Mouse (Mus musculus): ENCODE data around the gene Tsnaxip1.

Tsnaxip1 gene

DNA sequence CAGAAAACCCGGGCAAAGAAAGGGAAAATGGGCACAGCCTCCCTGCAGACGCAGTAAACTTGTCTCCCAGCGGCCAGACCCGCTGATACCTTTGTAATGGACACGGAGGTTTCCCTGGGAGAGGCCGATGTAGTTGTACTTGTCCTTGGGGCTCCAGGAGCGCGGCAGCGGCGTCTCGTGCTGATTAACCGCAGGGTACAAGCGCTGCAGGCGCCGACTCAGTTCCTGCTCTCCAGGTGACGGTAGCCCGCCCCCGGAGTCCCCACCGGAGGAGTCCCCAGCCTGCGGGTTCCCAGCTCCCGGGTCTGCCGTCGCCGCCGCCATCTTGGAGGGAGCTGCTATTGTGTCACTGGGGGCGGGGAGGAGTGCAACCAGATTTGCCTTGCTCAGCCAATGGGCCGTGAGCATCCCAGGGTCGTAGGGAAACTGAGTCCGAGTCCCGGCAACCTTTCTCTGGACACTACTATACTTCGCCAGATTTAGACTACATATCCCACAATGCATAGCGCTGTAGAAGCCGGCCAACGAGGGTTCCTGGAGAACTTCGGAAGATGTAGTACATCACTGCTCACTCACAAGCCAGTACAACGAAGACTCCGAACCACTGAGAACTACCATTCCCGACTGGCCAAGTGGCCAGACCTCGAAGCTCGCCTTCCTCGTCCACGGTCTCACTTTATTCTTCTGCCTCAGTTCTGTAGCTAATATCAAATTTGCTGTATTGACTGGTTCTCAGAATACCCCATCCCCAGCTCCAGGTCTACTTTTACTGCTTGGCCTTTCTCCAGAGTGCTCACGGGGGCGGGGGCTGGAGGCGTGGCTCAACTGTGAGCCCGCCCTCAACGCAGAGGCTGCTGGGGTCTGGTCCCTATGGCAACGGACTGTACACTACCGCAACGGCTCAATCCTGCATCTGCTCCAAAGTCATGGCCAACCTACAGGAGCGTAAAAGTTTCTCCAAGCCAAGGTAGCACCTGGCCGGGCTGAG is at the start of gene Tsnaxip1, which contains the start of gene Ranbp10:
Gene Tsnaxip1, plus strand, starts transcription at position 871 of the 988 bp plus-strand sequence.
Gene Ranbp10, minus strand, starts transcription at position 490 of the 988 bp plus-strand sequence.
- DNase-seq (ENCODE audit: extremely low spot score, low read depth, low spot score) = peak; percentile 99

DNA sequence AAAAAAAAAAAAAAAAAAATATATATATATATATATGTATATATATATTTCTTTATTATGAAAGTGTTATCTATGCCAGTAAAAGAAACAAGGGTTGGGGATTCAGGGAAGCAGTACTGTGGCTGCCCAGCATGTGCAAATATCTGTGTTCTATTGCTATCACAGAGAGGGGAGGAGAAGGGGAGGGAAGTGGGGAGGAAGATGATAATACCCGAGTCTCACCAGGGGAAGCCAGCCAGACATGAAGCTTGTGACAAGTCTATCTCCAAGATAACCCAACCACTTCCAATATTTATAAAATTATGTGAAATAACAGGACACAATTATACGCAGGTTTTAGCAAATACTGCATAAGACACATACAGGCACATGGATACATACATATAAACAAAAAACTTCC is 49.7 kb upstream of the Tsnaxip1 start:
- DNase-seq (ENCODE audit: extremely low spot score, low read depth, low spot score) = no peak

DNA sequence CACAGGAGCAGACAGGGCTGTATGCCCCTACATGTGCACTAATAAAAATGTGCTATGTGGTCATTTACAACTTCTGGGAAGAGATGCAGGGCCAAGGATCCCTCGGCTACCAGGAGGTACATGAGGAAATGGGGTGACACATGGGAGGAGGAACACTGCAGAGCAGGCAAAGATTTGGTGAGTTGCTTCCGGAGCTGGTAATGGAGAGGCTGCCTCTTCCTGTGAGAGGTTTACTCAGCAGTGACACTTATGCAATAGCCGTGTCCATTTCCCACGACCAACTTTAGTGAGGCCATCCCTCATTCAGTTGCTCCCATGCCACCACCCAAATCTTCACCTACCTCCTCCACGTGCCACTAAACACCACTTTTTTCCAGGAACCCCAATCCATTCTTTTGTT is 47.2 kb upstream of the Tsnaxip1 start:
- DNase-seq (ENCODE audit: extremely low spot score, low read depth, low spot score) = no peak

DNA sequence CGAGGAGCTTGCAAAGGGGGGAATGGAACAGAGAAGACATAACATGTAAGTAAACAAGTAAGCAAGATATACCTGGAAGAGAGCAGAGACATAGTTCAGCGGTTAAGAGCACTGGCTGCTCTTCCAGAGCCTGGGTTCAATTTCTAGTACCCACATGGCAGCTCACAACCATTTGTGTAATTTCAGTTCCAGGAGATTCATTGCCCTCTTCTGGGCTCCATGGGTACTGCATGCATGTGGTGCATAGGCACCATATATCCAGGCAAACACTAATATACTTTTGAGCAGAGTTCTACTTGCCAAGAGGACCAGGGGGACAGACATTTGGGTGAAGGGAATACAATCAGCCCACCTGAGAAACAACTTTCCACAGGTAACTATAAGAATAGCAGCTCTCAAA is 39.3 kb upstream of the Tsnaxip1 start:
- DNase-seq (ENCODE audit: extremely low spot score, low read depth, low spot score) = peak; percentile 39

DNA sequence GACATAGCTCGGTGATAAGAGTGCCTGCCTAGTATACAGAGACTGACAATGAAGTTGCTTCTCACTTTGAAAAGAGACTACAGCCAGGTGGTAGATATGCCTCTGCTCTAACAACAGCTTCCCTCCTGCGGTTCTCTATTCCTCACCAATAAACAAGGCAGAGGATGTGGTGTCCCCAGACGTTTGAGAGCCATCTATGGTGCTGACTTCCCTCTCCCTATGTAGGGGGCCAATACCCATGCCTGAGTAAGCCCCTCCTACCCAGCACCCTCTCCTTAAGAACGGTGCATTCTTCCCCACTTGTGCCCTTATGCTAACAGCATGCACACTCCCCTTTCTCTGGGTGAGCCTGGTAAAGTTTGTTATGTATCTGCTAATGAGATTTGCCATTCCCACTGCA is 38.6 kb upstream of the Tsnaxip1 start:
- no peak for DNase-seq (ENCODE audit: extremely low spot score, low read depth, low spot score)

DNA sequence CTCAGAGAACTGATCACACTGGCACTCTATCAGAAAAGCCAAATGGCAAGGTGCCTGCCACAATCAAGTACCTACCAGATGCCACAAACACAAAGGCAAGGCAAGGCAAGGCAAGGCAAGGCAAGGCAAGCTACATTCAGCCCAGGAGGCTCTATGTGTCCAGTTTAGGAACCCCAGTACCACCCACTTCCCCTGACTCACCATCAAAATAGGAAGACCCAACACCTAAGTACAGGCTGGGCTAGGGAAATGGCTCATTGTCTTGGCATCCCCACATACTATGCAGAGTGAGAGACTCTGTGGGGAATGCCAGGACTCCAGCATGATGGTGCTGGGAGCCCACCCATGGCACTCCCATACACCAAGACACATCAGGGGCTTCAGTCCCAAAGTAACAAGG is 37.9 kb upstream of the Tsnaxip1 start:
- DNase-seq (ENCODE audit: extremely low spot score, low read depth, low spot score) = no peak

DNA sequence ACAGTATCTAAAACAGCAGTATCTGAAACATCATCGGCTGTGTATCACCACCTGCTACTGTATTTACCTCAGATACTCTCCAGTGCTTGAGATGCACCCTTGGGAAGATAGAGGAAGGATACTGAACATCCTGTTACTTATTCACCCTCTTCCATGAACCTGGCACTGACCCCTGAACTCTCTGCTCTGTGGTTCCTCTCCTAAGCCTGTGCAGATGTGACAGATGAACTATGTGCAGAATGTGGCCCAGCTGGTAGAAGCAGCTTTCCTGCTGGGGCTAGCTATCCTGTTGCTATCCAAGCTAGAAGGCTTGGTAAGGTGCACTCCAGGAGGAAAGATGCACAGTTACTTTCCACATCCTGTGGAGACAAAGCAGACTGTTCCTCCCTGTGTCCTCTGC is 34.2 kb upstream of the Tsnaxip1 start:
- DNase-seq (ENCODE audit: extremely low spot score, low read depth, low spot score) = no peak

DNA sequence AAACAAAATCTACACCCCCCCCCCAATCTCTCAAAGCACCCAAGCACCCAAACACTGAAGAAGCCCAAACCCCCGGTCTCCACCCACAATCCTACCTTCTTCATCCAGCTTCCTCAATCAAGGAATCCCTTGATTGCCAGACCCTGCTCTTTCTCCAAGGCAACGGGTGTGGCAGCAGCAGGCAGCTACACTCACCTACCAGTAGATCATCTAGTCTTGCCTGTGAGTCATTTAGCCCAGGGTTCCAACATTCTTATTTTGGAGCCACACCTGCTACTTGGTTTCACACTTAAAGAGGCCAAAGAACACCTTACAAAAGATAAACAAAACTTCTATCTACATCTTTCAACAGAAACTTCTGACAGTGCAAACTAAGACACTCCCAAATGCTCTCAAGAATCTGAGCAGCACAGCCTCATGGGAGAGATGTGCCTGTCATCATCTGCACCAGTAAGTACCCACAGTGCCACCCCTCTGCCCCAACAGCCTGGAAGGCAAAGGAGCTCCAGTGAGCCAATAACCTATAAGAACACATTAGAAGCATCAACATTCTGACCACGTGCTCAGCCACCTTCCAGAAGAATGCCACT is 33.4 kb upstream of the Tsnaxip1 start:
- DNase-seq (ENCODE audit: extremely low spot score, low read depth, low spot score) = no peak

DNA sequence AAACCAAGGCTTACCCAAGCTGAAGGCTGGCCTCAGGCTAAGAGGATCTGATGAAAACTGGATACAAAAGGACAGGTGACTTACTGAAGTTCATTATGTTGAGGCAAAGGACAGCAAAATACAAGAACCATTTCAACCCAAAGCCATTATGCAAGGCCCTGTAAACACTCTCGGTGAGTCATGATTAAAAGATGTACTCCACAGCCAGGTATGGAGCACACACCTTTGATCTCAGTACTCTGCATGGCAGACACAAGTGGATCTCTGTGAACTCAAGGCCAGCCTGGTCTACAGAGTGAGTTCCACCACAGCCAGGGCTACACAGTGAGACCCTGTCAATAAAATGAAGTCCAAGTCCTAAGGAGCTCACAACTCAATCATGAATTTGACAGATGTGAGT is 31.7 kb upstream of the Tsnaxip1 start:
- DNase-seq (ENCODE audit: extremely low spot score, low read depth, low spot score) = no peak

DNA sequence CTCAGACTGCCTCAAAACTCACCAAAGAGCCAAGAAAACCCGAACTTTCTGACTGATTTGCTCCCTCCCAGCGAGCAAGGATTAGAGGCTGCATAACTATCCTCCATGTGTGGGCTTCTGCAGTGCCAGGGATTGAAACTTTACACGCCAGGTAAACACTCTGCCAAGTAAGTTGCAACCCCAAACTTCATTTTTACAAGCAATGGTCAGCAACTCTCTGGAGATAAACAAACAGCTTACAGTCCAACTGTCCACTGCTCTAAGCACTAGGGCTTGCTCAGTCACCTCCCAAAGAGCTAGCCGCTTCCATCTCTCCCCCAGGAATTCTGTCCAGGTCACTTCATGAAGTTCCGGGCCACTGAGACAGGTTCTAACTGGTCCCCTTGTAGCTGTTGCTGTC is 29.1 kb upstream of the Tsnaxip1 start:
- DNase-seq (ENCODE audit: extremely low spot score, low read depth, low spot score) = no peak

DNA sequence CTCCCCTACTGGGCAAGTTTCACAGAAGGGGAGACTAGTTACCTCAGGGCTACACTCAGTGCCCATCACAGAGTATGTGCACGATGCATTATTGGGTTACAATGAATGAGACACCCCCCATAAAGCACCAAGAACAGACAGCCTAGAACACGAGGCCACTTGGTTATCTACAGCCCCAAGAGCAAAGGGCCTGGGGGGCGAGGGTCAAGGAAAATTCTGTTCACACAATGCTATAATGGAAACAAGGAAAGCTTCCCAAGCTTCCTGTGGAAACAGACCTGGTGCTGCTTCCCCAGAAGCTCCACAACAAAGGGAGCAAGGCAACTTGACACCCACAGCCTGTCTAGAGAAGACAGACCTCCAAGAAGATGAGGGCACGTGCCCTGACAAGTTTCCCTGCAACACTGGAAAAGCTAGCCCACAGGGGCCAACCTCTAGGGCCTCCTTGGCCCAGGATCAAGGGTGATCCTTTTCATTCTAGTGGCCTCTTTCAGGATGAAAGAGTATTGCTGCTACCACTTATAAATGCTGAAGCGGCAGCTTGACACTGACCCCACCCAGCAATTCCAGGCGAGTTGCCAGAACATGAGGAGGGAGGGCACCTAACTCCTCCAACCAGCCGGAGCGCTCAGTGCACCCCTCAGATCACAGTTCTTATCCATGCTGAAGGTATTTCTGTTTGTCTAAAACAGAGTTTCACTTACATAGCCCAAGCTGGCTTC is 28.3 kb upstream of the Tsnaxip1 start:
- no peak for DNase-seq (ENCODE audit: extremely low spot score, low read depth, low spot score)

DNA sequence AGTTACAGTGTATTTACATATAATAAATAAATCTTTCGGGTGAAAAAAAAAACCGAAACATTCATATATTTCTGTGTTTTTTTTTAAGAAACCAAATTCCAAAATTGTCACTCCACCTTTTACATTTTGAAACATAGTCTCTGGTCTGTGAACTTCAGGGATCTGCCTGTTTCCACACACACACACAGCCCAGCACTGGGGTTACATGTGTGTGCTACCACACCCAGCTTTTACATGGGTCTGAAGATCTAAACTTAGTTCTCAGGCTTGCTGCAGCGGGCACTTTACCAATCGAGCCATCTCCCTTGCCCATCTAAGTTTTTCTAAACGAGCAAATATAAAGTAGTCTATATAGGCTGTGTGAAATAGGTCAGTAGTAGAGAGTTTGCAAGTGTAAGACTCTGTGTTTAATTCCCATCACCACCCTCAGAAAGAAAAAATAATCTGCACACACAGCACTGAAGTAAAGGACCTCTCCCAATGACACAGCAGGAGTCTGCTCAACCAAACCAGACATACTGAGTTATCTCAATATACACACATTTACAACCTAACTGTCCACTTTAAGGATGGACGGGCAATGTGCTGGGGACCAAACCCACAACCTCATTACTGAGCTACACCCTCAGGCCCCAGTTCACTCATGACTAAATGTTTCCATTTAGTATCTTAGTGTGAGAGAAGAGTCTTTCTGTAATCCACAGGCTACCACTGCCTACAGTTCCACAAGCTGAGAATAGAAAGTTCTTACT is 26.2 kb upstream of the Tsnaxip1 start:
- DNase-seq (ENCODE audit: extremely low spot score, low read depth, low spot score) = no peak

DNA sequence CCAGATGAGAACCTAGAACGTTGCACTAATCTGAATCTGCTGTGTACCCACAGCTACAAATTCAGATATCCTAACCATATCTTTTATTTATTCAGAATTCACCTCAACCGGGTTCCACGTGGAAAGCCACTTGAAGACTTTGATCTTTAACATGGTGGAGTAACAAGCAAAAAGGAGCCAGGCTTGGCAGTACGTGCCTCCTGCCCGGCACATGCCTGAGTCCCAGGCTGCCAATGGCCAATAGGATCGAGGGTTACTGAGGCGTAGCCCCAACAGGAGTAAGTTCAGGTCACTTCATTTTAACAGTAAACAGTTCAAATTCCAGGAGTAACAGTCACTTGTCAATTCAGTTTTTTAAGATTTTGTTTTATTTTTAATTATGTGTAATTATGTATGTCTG is 22.7 kb upstream of the Tsnaxip1 start:
- no peak for DNase-seq (ENCODE audit: extremely low spot score, low read depth, low spot score)

DNA sequence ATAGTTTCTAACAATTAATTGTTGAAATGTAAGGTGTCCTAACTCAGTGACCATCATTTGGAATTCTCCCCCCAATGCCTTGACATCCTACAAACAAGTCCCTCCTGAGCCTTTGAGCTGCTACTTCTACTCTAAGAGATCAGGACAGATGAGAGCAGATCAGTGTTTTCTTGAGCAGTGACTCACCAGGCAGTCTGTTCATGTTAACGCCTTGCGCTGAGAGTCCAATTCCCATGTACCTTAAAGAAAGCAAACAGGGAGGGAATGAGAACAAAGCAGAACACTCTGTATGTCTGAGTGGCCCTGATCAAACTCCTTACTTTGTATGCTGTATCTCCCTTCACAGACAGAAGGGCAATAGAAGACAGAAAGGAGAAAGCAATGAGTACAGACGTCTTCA is 22.2 kb upstream of the Tsnaxip1 start:
- DNase-seq (ENCODE audit: extremely low spot score, low read depth, low spot score) = no peak

DNA sequence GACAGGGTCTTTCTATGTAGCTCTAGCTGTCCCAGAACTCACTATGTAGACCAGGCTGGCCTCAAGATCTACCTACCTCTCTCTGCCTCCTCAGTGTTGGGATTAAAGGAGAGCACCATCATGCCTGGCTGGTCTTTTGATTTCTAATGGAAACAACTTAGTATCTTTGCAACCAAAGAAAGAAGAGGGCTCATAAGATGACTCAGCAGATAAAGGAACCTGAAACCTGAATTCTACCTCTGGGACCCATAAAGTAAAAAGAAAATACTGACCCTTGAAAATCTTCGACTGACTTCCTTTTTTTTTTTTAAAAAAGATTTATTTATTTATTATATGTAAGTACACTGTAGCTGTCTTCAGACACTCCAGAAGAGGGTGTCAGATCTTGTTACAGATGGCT is 21.6 kb upstream of the Tsnaxip1 start:
- no peak for DNase-seq (ENCODE audit: extremely low spot score, low read depth, low spot score)

DNA sequence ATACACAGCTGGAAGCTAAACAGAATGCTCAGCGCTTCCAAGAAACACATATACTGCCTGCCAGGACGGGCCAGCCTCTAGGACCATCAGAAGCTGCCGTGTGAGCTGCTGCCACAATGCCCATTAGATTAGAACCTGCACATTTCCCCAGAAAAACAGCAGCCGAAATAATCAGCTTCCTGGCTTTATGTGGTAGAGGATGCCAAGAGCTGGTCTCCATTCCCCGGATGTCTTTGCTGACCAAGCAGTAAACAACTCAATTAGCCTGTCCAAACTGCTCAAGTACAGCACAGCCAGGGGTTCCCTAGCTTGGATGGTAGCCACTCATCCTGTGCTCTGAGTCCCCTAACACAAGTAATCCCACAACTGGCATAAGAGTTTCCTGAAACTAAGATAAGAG is 19.8 kb upstream of the Tsnaxip1 start:
- no peak for DNase-seq (ENCODE audit: extremely low spot score, low read depth, low spot score)

DNA sequence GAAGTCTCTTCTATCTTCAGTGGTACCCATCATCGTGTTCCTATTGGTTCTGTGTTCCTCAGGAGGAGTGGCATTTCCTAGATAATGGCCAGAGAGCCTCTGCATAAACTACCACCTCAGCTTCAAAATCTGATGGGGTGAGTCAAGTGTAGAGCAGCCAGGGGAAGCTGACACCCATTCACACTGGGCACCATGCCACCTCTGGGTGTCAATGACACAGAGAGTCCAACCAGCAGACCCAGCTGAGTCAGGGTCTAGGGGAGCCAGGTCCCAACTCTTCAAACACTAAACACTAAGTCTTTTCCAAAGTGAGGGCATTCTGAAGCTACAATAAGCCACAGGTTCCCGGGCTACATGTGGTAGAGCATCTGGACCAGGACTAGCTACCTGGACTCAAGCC is 19.1 kb upstream of the Tsnaxip1 start:
- no peak for DNase-seq (ENCODE audit: extremely low spot score, low read depth, low spot score)

DNA sequence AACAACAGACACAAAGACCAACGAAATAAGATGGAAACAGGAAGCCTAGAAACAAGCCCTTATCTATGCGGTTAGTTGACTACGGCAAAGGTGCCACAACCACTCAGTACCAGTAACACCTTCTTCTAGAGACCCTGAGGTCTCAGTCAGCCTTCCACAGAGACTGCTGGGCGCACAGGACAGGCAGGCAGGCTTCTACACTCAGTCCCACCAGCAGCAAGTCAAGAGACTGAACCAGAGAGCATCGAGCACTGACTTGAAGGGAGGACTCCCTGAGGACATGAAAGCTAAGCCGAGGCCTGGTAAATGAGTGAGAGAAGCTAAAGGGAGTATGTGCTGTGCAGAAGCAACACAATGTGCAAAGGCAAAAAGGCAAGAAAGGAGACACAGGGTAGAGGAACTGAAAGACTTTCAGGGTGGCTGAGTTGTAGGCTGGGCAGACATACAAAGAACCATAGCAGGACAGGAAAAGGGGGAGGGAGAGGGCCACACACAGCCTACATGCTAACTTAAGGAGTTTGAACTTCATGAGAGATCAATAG is 17.2 kb upstream of the Tsnaxip1 start:
- DNase-seq (ENCODE audit: extremely low spot score, low read depth, low spot score) = no peak

DNA sequence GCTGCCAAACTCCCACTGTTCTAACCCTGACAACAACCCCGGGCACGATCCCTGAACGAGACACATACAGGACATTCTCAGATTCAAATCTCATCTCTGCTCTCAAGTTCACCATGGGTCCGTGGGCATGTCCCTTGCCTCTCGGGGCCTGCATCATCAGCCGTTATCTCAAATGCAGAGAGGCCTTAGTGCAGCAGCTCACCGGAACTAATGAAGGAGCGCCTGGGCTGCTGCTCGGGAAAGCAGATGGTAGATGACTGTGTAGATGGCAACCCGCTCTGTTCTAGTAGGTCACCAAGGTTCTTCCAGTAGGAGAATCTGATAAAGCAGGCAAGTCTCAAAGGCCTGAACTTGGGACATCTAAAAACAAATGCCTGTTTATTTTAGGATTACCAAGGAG is 16.5 kb upstream of the Tsnaxip1 start:
- DNase-seq (ENCODE audit: extremely low spot score, low read depth, low spot score) = no peak

DNA sequence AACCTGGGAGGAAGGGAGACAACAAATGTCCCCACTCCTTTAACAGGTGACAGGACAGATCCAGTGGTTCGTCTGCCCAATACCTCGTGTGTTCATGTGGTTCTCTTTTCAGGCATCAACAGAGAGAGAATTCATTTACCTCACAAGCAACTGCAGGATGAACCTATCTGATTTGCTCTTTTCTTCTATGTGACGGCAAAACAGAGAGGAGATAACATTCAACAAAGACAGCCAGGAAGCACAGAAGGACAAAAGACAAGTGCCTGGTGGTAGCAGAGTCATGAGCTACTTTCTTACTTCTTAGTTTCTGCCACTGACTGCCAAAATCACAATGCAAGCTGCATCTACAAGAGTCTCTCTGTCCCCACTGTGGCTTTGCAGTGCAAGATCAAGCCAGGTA is 16.0 kb upstream of the Tsnaxip1 start:
- no peak for DNase-seq (ENCODE audit: extremely low spot score, low read depth, low spot score)

DNA sequence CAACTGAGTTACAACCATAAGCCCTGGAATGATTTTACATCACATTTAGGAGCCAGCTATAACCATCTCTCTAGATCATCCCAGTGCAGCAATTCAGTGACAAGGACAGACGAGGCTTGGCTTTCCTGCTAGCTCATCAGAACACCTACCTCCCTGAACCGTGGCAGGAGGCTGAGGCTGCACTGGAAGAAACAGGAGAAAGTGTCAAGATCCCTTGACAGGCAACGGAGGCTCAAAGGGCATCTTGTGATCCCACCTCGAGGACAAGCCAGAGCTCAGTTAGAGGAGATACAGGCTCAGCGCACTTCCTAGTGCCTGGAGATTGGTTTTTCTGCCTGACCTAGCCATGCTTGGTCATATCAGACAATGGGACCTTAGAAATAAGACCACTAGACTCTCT is 15.0 kb upstream of the Tsnaxip1 start:
- no peak for DNase-seq (ENCODE audit: extremely low spot score, low read depth, low spot score)
